Mouse (Mus musculus): Measurements from ENCODE around the gene Mfn2. TPM values are rescaled to one million over a fixed set of nuclear protein-coding genes. Genes with fewer than 3 reads are reported as not detected.

Gene Mfn2
- polyA plus RNA-seq, 1 experiment, result 46.7 TPM

- peaks cover 29% of the 10 kb centered on the region for H3K36me3 ChIP-seq (ENCODE audit: control insufficient read depth, insufficient read depth)
- H3K79me2 ChIP-seq (ENCODE audit: control insufficient read depth, insufficient read depth), result peaks cover 32% of the 10 kb centered on the region
- no peaks in the 10 kb centered on the region for H3K27me3 ChIP-seq (ENCODE audit: control insufficient read depth, insufficient read depth, insufficient read length)
- peaks cover 17% of the 10 kb centered on the region for H3K79me3 ChIP-seq (ENCODE audit: low read depth)
- H3ac ChIP-seq (ENCODE audit: control insufficient read depth, insufficient read length, low read depth), result no peak overlapping the region
- no peak overlapping the region for H3K4me3 ChIP-seq (ENCODE audit: insufficient read depth, poor library complexity, severe bottlenecking)
- TF ChIP-seq MAX (IDR thresholded peaks at IDR 0.05) (no peak), FOSL1 (IDR thresholded peaks at IDR 0.05; ENCODE audit: insufficient read depth, low read length, poor library complexity, severe bottlenecking) (peak; percentile 92), USF1 (IDR thresholded peaks at IDR 0.05; ENCODE audit: low read depth) (no peak), MYOD1 (IDR thresholded peaks at IDR 0.05; ENCODE audit: control insufficient read depth, insufficient read length, low read depth) (peak; percentile 12), CTCF (IDR thresholded peaks at IDR 0.05; ENCODE audit: control insufficient read depth, insufficient read depth, insufficient read length) (no peak), CEBPB (IDR thresholded peaks at IDR 0.05; ENCODE audit: low read depth) (no peak), MYOG (IDR thresholded peaks at IDR 0.05; ENCODE audit: control insufficient read depth, extremely low read depth, insufficient read length) (no peak)
Observed at GRCm38 (mm10) chr4:147906230-147906629, 1.7 kb upstream of the Mfn2 start.

- peak overlapping the region; percentile 87 for H3K4me3 ChIP-seq (ENCODE audit: insufficient read depth, poor library complexity, severe bottlenecking)
Observed at GRCm38 (mm10) chr4:147905090-147905659, 671 bp upstream of the Mfn2 start.

GRCm38 (mm10) chr4:147903601-147904000 is 903 bp downstream of the Mfn2 start:
- Histone ChIP-seq H3ac (ENCODE audit: control insufficient read depth, insufficient read length, low read depth) (peak overlapping the region; percentile 90), H3K79me3 (ENCODE audit: low read depth) (peaks cover 17% of the 10 kb centered on the region), H3K79me2 (ENCODE audit: control insufficient read depth, insufficient read depth) (peaks cover 53% of the 10 kb centered on the region), H3K36me3 (ENCODE audit: control insufficient read depth, insufficient read depth) (peaks cover 35% of the 10 kb centered on the region), H3K4me3 (ENCODE audit: insufficient read depth, poor library complexity, severe bottlenecking) (peak overlapping the region; percentile 87), H3K27me3 (ENCODE audit: control insufficient read depth, insufficient read depth, insufficient read length) (no peaks in the 10 kb centered on the region)
- TF ChIP-seq USF1 (IDR thresholded peaks at IDR 0.05; ENCODE audit: low read depth) (no peak), CEBPB (IDR thresholded peaks at IDR 0.05; ENCODE audit: low read depth) (no peak), MYOD1 (IDR thresholded peaks at IDR 0.05; ENCODE audit: control insufficient read depth, insufficient read length, low read depth) (no peak), FOSL1 (IDR thresholded peaks at IDR 0.05; ENCODE audit: insufficient read depth, low read length, poor library complexity, severe bottlenecking) (no peak), MAX (IDR thresholded peaks at IDR 0.05) (no peak), CTCF (IDR thresholded peaks at IDR 0.05; ENCODE audit: control insufficient read depth, insufficient read depth, insufficient read length) (no peak), MYOG (IDR thresholded peaks at IDR 0.05; ENCODE audit: control insufficient read depth, extremely low read depth, insufficient read length) (no peak)

More at GRCm38 (mm10) chr4:147905090-147905659, 671 bp upstream of the Mfn2 start:
- H3K36me3 ChIP-seq (ENCODE audit: control insufficient read depth, insufficient read depth), result peaks cover 31% of the 10 kb centered on the region
- H3K79me3 ChIP-seq (ENCODE audit: low read depth), result peaks cover 17% of the 10 kb centered on the region
- no peak for TF ChIP-seq MAX (IDR thresholded peaks at IDR 0.05)
- no peak for TF ChIP-seq MYOD1 (IDR thresholded peaks at IDR 0.05; ENCODE audit: control insufficient read depth, insufficient read length, low read depth)
- TF ChIP-seq MYOG (IDR thresholded peaks at IDR 0.05; ENCODE audit: control insufficient read depth, extremely low read depth, insufficient read length), result no peak
- H3K79me2 ChIP-seq (ENCODE audit: control insufficient read depth, insufficient read depth), result peaks cover 42% of the 10 kb centered on the region
- H3K27me3 ChIP-seq (ENCODE audit: control insufficient read depth, insufficient read depth, insufficient read length), result no peaks in the 10 kb centered on the region
- no peak overlapping the region for H3ac ChIP-seq (ENCODE audit: control insufficient read depth, insufficient read length, low read depth)

GRCm38 (mm10) chr4:147902906-147903500 is 1.5 kb downstream of the Mfn2 start:
- Histone ChIP-seq H3K79me2 (ENCODE audit: control insufficient read depth, insufficient read depth) (peaks cover 53% of the 10 kb centered on the region), H3K4me3 (ENCODE audit: insufficient read depth, poor library complexity, severe bottlenecking) (no peak overlapping the region), H3ac (ENCODE audit: control insufficient read depth, insufficient read length, low read depth) (no peak overlapping the region), H3K27me3 (ENCODE audit: control insufficient read depth, insufficient read depth, insufficient read length) (no peaks in the 10 kb centered on the region), H3K36me3 (ENCODE audit: control insufficient read depth, insufficient read depth) (peaks cover 41% of the 10 kb centered on the region), H3K79me3 (ENCODE audit: low read depth) (peaks cover 17% of the 10 kb centered on the region)
- TF ChIP-seq MAX (IDR thresholded peaks at IDR 0.05) (no peak), MYOD1 (IDR thresholded peaks at IDR 0.05; ENCODE audit: control insufficient read depth, insufficient read length, low read depth) (no peak), CEBPB (IDR thresholded peaks at IDR 0.05; ENCODE audit: low read depth) (no peak), USF1 (IDR thresholded peaks at IDR 0.05; ENCODE audit: low read depth) (no peak), FOSL1 (IDR thresholded peaks at IDR 0.05; ENCODE audit: insufficient read depth, low read length, poor library complexity, severe bottlenecking) (no peak), CTCF (IDR thresholded peaks at IDR 0.05; ENCODE audit: control insufficient read depth, insufficient read depth, insufficient read length) (no peak), MYOG (IDR thresholded peaks at IDR 0.05; ENCODE audit: control insufficient read depth, extremely low read depth, insufficient read length) (no peak)

- H3K27me3 ChIP-seq (ENCODE audit: control insufficient read depth, insufficient read depth, insufficient read length), result no peaks in the 10 kb centered on the region
Observed at GRCm38 (mm10) chr4:147900452-147900851, 4.1 kb downstream of the Mfn2 start.

More at GRCm38 (mm10) chr4:147900452-147900851, 4.1 kb downstream of the Mfn2 start:
- H3ac ChIP-seq (ENCODE audit: control insufficient read depth, insufficient read length, low read depth), result no peak overlapping the region
- TF ChIP-seq MAX (IDR thresholded peaks at IDR 0.05) (no peak), MYOD1 (IDR thresholded peaks at IDR 0.05; ENCODE audit: control insufficient read depth, insufficient read length, low read depth) (no peak), MYOG (IDR thresholded peaks at IDR 0.05; ENCODE audit: control insufficient read depth, extremely low read depth, insufficient read length) (no peak), CTCF (IDR thresholded peaks at IDR 0.05; ENCODE audit: control insufficient read depth, insufficient read depth, insufficient read length) (no peak), FOSL1 (IDR thresholded peaks at IDR 0.05; ENCODE audit: insufficient read depth, low read length, poor library complexity, severe bottlenecking) (no peak), USF1 (IDR thresholded peaks at IDR 0.05; ENCODE audit: low read depth) (no peak), CEBPB (IDR thresholded peaks at IDR 0.05; ENCODE audit: low read depth) (no peak)
- no peak overlapping the region for H3K4me3 ChIP-seq (ENCODE audit: insufficient read depth, poor library complexity, severe bottlenecking)
- H3K36me3 ChIP-seq (ENCODE audit: control insufficient read depth, insufficient read depth), result peaks cover 63% of the 10 kb centered on the region
- peaks cover 17% of the 10 kb centered on the region for H3K79me3 ChIP-seq (ENCODE audit: low read depth)
- H3K79me2 ChIP-seq (ENCODE audit: control insufficient read depth, insufficient read depth), result peaks cover 66% of the 10 kb centered on the region

Data from C2C12 (cell line).